Mouse (Mus musculus) limb, embryonic 12.5 days (tissue): ENCODE data around the gene Rasa4. TPM values are rescaled to one million over a fixed set of nuclear protein-coding genes. Genes with fewer than 3 reads are reported as not detected.
"Not testable (repeated sequence)": the region's sequence is repeated elsewhere in the genome, so short reads cannot be mapped to it uniquely, and the experiment has no call there.

Experiments used
- ATAC-seq: fragments of 200-750 bp; cut with Nextera tagmentation; 2 replicates; pipeline ENCODE4 v1.8.0; 2017; ENCODE audit warnings: low read depth, moderate TSS enrichment; ENCODE audit not compliant: insufficient number of reproducible peaks, insufficient read depth, low FRiP score, low TSS enrichment
- H3K27ac ChIP-seq: fragments of 300-500 bp; sonication (generic); 2 replicates; pipeline ENCODE4 v1.5.1; 2016; ENCODE audit warnings: mild to moderate bottlenecking, moderate library complexity
- H3K27me3 ChIP-seq: fragments of 300-500 bp; sonication (generic); 2 replicates; pipeline ENCODE4 v1.6.1; 2016; ENCODE audit warnings: mild to moderate bottlenecking, moderate library complexity
- H3K36me3 ChIP-seq: fragments of 300-500 bp; sonication (generic); 2 replicates; pipeline ENCODE4 v1.6.1; 2016; ENCODE audit warnings: mild to moderate bottlenecking, moderate library complexity
- H3K4me1 ChIP-seq: fragments of 300-500 bp; sonication (generic); replicated peaks from 2 replicates; pipeline ENCODE4 v1.6.1; 2016
- H3K4me2 ChIP-seq: fragments of 300-500 bp; sonication (generic); 2 replicates; pipeline ENCODE4 v1.6.1; 2016; ENCODE audit warnings: mild to moderate bottlenecking, moderate library complexity
- H3K4me3 ChIP-seq: fragments of 300-500 bp; sonication (generic); replicated peaks from 2 replicates; pipeline ENCODE4 v1.5.1; 2016; ENCODE audit warnings: mild to moderate bottlenecking
- H3K9ac ChIP-seq: fragments of 300-500 bp; sonication (generic); replicated peaks from 2 replicates; pipeline ENCODE4 v1.6.1; 2016; ENCODE audit warnings: mild to moderate bottlenecking, moderate library complexity
- H3K9me3 ChIP-seq: fragments of 300-500 bp; sonication (generic); 2 replicates; pipeline ENCODE4 v1.6.1; 2016; ENCODE audit warnings: mild to moderate bottlenecking, moderate library complexity
- WGBS: fragments of 180-500 bp; shearing (Covaris S2); methylation state at CpG from one replicate; pipeline ENCODE4 v1.1.7; 2016; 5-methylcytosine and 5-hydroxymethylcytosine counted together
- polyA plus RNA-seq: library from polyadenylated mRNA; unstranded; fragments of >200 nt; fragmentation: Nextera tagmentation; extraction: Ambion mirVana; gene quantifications from 2 replicates; pipeline ENCODE4 v1.2.1, GENCODE M21; 2016

Gene Rasa4
- polyA plus RNA-seq, 1 experiment from 2014 or later = 9.2 TPM

- Histone ChIP-seq H3K9me3 (no peaks in the 10 kb centered on the region), H3K27me3 (peaks cover 46% of the 10 kb centered on the region), H3K36me3 (no peaks in the 10 kb centered on the region; the same call in 1 of the 2 replicates), H3K9ac (no peak overlapping the region), H3K27ac (no peak overlapping the region), H3K4me3 (no peak overlapping the region), H3K4me2 (no peak overlapping the region), H3K4me1 (peaks cover 23% of the 10 kb centered on the region)
- ATAC-seq = no peak
- WGBS = 92% methylated on average over 8 of the region's 8 CpGs
These were observed 2.6 kb downstream of the Rasa4 start for GRCm38 (mm10) chr5:136086290-136086689.

DNA sequence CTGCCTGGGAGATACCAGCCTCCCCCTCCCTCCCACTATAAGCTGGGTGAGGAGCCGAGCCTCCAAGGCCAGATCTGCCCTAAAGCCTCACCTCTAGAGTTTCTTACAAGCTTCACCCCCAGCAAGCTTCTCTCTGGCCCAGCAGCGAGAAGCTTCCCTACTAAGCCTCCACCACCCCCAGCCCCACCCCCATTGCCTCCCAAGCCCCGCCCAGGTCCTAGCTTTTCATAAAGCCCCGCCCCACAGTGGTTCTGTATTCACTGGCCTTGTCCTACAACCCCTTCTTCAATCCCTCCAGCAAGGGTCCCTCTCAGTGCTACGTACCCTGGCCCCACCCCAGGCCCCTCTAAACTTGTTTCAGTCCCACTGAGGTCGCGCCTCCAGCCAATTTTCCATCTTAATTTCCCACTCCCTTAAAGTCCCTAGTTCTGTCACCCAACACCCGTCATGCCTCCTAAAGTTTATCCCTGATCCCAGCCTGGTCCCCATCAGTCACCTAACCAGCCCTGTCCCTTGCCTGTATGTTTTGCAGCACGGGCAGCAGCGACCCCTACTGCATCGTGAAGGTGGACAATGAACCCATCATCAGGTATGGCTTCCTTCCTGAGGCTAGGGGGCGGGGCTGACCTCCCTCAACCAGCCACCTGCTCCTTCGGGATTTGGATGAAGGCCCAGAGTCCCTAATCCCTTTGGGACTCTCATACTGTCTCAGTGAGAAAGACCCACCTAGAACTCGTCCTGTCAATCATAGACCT is 5.3 kb downstream of the Rasa4 start:
- no peak overlapping the region for H3K4me2 ChIP-seq
- no peak for ATAC-seq
- H3K9ac ChIP-seq = no peak overlapping the region
- H3K36me3 ChIP-seq = no peaks in the 10 kb centered on the region; the same call in 1 of the 2 replicates
- no peak overlapping the region for H3K4me3 ChIP-seq
- 17% methylated on average over 14 of the region's 14 CpGs for WGBS
- peaks cover 45% of the 10 kb centered on the region for H3K27me3 ChIP-seq
- H3K4me1 ChIP-seq = peaks cover 18% of the 10 kb centered on the region
- H3K27ac ChIP-seq = no peak overlapping the region
- H3K9me3 ChIP-seq = no peaks in the 10 kb centered on the region

GRCm38 (mm10) chr5:136091927-136092326 is 8.2 kb downstream of the Rasa4 start:
- Histone ChIP-seq H3K4me2 (no peak overlapping the region), H3K27ac (no peak overlapping the region), H3K36me3 (no peaks in the 10 kb centered on the region), H3K9ac (no peak overlapping the region), H3K4me3 (no peak overlapping the region), H3K9me3 (no peaks in the 10 kb centered on the region), H3K4me1 (no peaks in the 10 kb centered on the region), H3K27me3 (peaks cover 19% of the 10 kb centered on the region; the same call in 1 of the 2 replicates)
- no peak for ATAC-seq
- 64% methylated on average over 5 of the region's 5 CpGs for WGBS

DNA sequence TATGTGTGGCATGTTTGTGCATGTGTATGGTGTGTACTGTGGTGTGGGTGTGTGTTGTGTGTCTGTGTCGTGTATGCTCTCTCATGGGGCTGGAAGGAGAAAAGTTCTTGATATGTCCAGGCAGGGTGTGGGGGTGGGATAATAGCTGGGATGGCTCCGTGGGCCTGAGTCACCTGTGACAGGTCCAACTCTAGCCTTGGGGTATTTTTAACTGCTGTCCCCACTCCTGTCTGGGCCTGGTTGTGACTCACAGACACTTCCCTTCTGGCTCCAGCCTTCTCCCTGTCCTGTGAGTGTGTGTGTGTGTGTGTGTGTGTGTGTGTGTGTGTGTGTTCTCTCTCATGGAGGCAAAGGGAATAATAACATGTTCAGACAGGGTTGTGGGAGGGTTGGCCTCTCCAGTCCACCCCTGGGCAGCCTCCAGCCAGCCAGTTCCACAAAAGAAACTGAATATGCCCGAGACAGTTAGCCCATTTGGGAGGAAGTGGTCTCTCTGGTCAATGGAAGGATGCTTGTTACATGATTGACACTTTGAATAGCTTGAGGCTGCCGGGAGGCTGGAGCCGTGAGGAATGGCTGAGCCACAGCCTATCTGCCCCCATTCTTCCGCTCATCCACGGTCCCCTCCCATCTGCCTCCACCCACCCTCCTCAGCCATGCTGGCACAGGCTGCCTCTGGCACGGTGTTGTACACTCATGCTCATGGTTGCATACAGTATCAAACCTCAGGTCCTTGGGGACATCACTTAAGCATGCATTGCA is 10.7 kb downstream of the Rasa4 start:
- Histone ChIP-seq H3K36me3 (no peaks in the 10 kb centered on the region), H3K4me3 (no peak overlapping the region), H3K4me2 (no peak overlapping the region), H3K9me3 (no peaks in the 10 kb centered on the region), H3K27me3 (peaks cover 5% of the 10 kb centered on the region; the same call in 1 of the 2 replicates), H3K4me1 (no peaks in the 10 kb centered on the region), H3K27ac (no peak overlapping the region), H3K9ac (no peak overlapping the region)
- WGBS = 75% methylated on average over 8 of the region's 8 CpGs
- no peak for ATAC-seq

DNA sequence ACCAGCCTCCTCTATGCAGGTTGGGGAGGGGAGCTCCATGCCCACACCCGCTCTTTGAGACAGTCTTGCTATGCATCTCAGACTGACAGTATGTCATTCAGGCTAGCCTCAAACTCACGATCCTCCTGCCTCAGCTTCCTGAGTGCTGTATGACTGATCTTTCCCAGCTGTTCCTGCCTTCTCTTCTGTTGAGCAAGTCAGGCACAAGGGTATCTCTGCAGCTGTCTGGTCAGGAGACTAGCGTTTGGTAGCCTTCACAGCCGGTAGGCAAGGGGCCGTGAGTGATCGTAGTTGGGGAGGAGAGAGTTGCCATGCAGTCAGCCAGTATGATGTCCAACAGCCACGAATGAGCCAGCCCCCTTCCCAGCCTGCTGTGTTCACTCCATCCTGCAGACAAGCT is 11.4 kb downstream of the Rasa4 start:
- H3K27me3 ChIP-seq = peaks cover 3% of the 10 kb centered on the region; the same call in 1 of the 2 replicates
- no peak overlapping the region for H3K9ac ChIP-seq
- H3K4me1 ChIP-seq = no peaks in the 10 kb centered on the region
- ATAC-seq = no peak
- H3K27ac ChIP-seq = no peak overlapping the region
- 71% methylated on average over 7 of the region's 7 CpGs for WGBS
- H3K4me3 ChIP-seq = no peak overlapping the region
- no peaks in the 10 kb centered on the region for H3K9me3 ChIP-seq
- no peak overlapping the region for H3K4me2 ChIP-seq
- no peaks in the 10 kb centered on the region for H3K36me3 ChIP-seq

- Histone ChIP-seq H3K4me1 (peaks cover 9% of the 10 kb centered on the region; the same call in 1 of the 2 replicates), H3K36me3 (no peaks in the 10 kb centered on the region), H3K27me3 (peaks cover 29% of the 10 kb centered on the region), H3K9ac (no peak overlapping the region), H3K27ac (no peak overlapping the region), H3K4me2 (no peak overlapping the region), H3K4me3 (no peak overlapping the region), H3K9me3 (no peaks in the 10 kb centered on the region)
- no peak for ATAC-seq
- 80% methylated on average over 10 of the region's 10 CpGs for WGBS
These were observed 14.8 kb downstream of the Rasa4 start for GRCm38 (mm10) chr5:136098536-136098935.

DNA sequence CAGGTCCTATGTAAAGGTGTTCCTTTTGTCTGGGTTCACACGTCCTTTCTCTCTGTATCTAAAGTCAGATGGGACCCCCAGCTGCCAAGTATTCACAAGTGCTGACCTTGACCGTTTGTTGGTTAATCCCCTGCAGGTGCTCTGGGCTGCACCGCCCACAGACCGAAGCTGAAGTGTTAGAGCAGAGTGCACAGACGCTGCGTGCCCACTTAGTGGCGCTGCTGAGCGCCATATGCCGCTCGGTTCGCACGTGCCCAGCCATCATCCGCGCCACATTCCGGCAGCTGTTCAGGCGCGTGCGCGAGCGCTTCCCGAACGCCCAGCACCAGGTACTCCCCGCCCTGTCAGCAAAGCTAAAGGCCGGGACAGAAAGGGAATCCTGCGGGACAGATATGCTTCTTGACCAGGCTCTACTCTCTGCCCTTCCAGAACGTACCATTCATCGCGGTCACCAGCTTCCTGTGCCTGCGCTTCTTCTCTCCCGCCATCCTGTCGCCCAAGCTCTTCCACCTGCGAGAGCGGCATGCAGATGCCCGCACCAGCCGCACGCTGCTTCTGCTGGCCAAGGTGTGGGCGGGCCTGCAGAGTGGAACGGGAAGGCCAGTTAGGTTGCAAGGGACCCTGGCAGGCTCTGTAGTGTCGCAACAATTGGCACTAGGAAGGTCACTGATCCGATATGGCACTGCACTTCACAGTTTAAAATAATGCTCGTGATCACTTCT is 18.5 kb downstream of the Rasa4 start:
- Histone ChIP-seq H3K9ac (peak overlapping the region; percentile 51), H3K4me3 (peak overlapping the region; percentile 36)

GRCm38 (mm10) chr5:136104511-136104910 is 20.8 kb downstream of the Rasa4 start:
- no peak overlapping the region for H3K4me2 ChIP-seq
- H3K4me1 ChIP-seq = peaks cover 9% of the 10 kb centered on the region; the same call in 1 of the 2 replicates
- 88% methylated on average over 5 of the region's 5 CpGs for WGBS
- H3K4me3 ChIP-seq = no peak overlapping the region
- H3K9ac ChIP-seq = no peak overlapping the region
- 0 out of 2 replicates have a peak, but pooled peaks cover 3% of the 10 kb centered on the region for H3K9me3 ChIP-seq
- no peak overlapping the region for H3K27ac ChIP-seq
- H3K27me3 ChIP-seq = peaks cover 43% of the 10 kb centered on the region
- no peaks in the 10 kb centered on the region for H3K36me3 ChIP-seq
- ATAC-seq = no peak

More for the DNA sequence above, 18.5 kb downstream of the Rasa4 start:
- H3K4me1 ChIP-seq = peaks cover 9% of the 10 kb centered on the region; the same call in 1 of the 2 replicates
- no peaks in the 10 kb centered on the region for H3K36me3 ChIP-seq
- ATAC-seq = peak; percentile 48; the same call in 1 of the 2 replicates
- H3K4me2 ChIP-seq = peak overlapping the region; percentile 63
- no peak overlapping the region for H3K27ac ChIP-seq
- peaks cover 43% of the 10 kb centered on the region for H3K27me3 ChIP-seq
- 6% methylated on average over 41 of the region's 41 CpGs for WGBS
- 0 out of 2 replicates have a peak, but pooled peaks cover 3% of the 10 kb centered on the region for H3K9me3 ChIP-seq

DNA sequence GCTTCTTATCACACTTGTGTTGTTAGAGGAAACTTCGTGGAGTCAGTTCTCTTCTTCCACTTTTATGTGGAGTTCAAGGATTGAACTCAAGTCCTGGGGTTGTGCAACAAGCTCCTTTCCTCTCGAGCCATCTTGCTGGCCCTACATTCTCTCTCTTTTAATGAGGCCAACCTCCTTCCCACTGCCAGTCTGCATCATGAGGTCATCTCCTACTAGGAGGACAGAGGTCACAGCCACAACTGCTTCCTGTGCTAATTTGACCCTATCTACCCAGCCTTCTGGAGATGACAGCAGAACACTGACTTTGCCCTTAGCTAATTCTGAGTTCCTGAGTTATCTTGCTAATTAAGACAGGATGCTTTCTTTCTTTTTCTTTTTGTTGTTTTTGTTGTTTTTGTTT is 24.8 kb downstream of the Rasa4 start:
- H3K27ac ChIP-seq = no peak overlapping the region
- WGBS = 51% methylated on average over 2 of the region's 2 CpGs
- no peak overlapping the region for H3K4me3 ChIP-seq
- no peak overlapping the region for H3K9ac ChIP-seq
- H3K4me1 ChIP-seq = no peaks in the 10 kb centered on the region
- H3K9me3 ChIP-seq = 0 out of 2 replicates have a peak, but pooled peaks cover 3% of the 10 kb centered on the region
- H3K4me2 ChIP-seq = no peak overlapping the region
- peaks cover 16% of the 10 kb centered on the region for H3K27me3 ChIP-seq
- H3K36me3 ChIP-seq = no peaks in the 10 kb centered on the region
- ATAC-seq = no peak

GRCm38 (mm10) chr5:136109042-136109441 is 25.3 kb downstream of the Rasa4 start:
- Histone ChIP-seq H3K9ac (no peak overlapping the region), H3K4me3 (no peak overlapping the region), H3K27me3 (peaks cover 13% of the 10 kb centered on the region), H3K27ac (no peak overlapping the region), H3K36me3 (no peaks in the 10 kb centered on the region), H3K4me2 (no peak overlapping the region), H3K4me1 (no peaks in the 10 kb centered on the region), H3K9me3 (0 out of 2 replicates have a peak, but pooled peaks cover 3% of the 10 kb centered on the region)
- ATAC-seq = no peak
- 84% methylated on average over 3 of the region's 3 CpGs for WGBS

- not testable (repeated sequence) for ATAC-seq, H3K9ac ChIP-seq, H3K36me3 ChIP-seq, H3K4me3 ChIP-seq, H3K27ac ChIP-seq, H3K4me2 ChIP-seq, H3K27me3 ChIP-seq, H3K9me3 ChIP-seq
- WGBS = 45% methylated on average over 4 of the region's 4 CpGs
- peaks cover 21% of the 10 kb centered on the region for H3K4me1 ChIP-seq
These were observed 29.8 kb downstream of the Rasa4 start for GRCm38 (mm10) chr5:136113546-136113945.
